Mouse (Mus musculus): ENCODE results near the gene Hgfac. TPM values are rescaled to one million over a fixed set of nuclear protein-coding genes. Genes with fewer than 3 reads are reported as not detected.

Hgfac gene
- polyA plus RNA-seq, 1 experiment from 2014 or later: 0.46 TPM

Small RNA genes within 50 kb of the gene (microRNA-seq; reads per million reads assigned to microRNA genes)
- gene Mir3097: 4.3 reads per million, percentile 17 among the genes with 10 or more reads in this experiment

Other genes with a start within 250 kb of the Hgfac start
- 2.9 and 3.7 TPM in 2 replicates for gene Msantd1, start 133.5 kb upstream of the Hgfac start, polyA plus RNA-seq (2015; fragmentation: Nextera tagmentation; extraction: Ambion mirVana)
- gene Rgs12, start 92.1 kb upstream of the Hgfac start, polyA plus RNA-seq (2015; fragmentation: Nextera tagmentation; extraction: Ambion mirVana): 32.9 and 33.9 TPM in 2 replicates
- gene Dok7, start 15.3 kb downstream of the Hgfac start, polyA plus RNA-seq (2015; fragmentation: Nextera tagmentation; extraction: Ambion mirVana): 7.4 and 10.5 TPM in 2 replicates
- 150 and 155 TPM in 2 replicates for gene Lrpap1, start 64.3 kb downstream of the Hgfac start, polyA plus RNA-seq (2015; fragmentation: Nextera tagmentation; extraction: Ambion mirVana)
- 0.68 and 1.0 TPM in 2 replicates for gene Adra2c, start 236.8 kb downstream of the Hgfac start, polyA plus RNA-seq (2015; fragmentation: Nextera tagmentation; extraction: Ambion mirVana)